Mouse (Mus musculus) forebrain, embryonic 11.5 days (tissue): ENCODE measurements around the gene Mocs1. TPM values are rescaled to one million over a fixed set of nuclear protein-coding genes. Genes with fewer than 3 reads are reported as not detected.

Experiments
- ATAC-seq: fragments of 200-750 bp; cut with Nextera tagmentation; replicated peaks from 2 replicates; pipeline ENCODE4 v1.8.0; 2017; ENCODE audit warnings: moderate TSS enrichment; ENCODE audit not compliant: low FRiP score
- DNase-seq: peaks from one replicate; pipeline ENCODE4 v3.0.0-alpha.2; 2017; ENCODE audit warnings: low spot score
- H3K27ac ChIP-seq: fragments of 300-500 bp; sonication (generic); 2 replicates; pipeline ENCODE4 v1.5.1; 2014; ENCODE audit warnings: low read depth, low read length
- H3K27me3 ChIP-seq: fragments of 300-500 bp; sonication (generic); 2 replicates; pipeline ENCODE4 v1.6.1; 2014; ENCODE audit warnings: mild to moderate bottlenecking, low read length, mixed read lengths; ENCODE audit not compliant: control insufficient read depth, insufficient read depth
- H3K36me3 ChIP-seq: fragments of 300-500 bp; sonication (generic); 2 replicates; pipeline ENCODE4 v1.6.1; 2014; ENCODE audit warnings: mild to moderate bottlenecking, low read length, moderate library complexity, mixed read lengths; ENCODE audit not compliant: control insufficient read depth, insufficient read depth
- H3K4me1 ChIP-seq: fragments of 300-500 bp; sonication (generic); replicated peaks from 2 replicates; pipeline ENCODE4 v1.6.1; 2014; ENCODE audit warnings: low read length, mixed read lengths; ENCODE audit not compliant: control insufficient read depth, insufficient read depth
- H3K4me2 ChIP-seq: fragments of 300-500 bp; sonication (generic); 2 replicates; pipeline ENCODE4 v1.6.1; 2014; ENCODE audit warnings: low read depth, mild to moderate bottlenecking, low read length, moderate library complexity, mixed read lengths; ENCODE audit not compliant: severe bottlenecking
- H3K4me3 ChIP-seq: fragments of 300-500 bp; sonication (generic); 2 replicates; pipeline ENCODE4 v1.5.1; 2014; ENCODE audit warnings: low read depth, low read length
- H3K9ac ChIP-seq: fragments of 300-500 bp; sonication (generic); 2 replicates; pipeline ENCODE4 v1.6.1; 2014; ENCODE audit warnings: low read length
- H3K9me3 ChIP-seq: fragments of 300-500 bp; sonication (generic); 2 replicates; pipeline ENCODE4 v1.6.1; 2016; ENCODE audit warnings: low read length, mixed read lengths; ENCODE audit not compliant: control insufficient read depth
- WGBS: fragments of 180-500 bp; shearing (Covaris S2); extraction: QIAGEN DNeasy Blood & Tissue Kit; methylation state at CpG from one replicate; pipeline ENCODE4 v1.1.7; 2014; 5-methylcytosine and 5-hydroxymethylcytosine counted together
- polyA plus RNA-seq: library from polyadenylated mRNA; unstranded; fragments of >200 nt; fragmentation: Nextera tagmentation; extraction: Ambion mirVana; gene quantifications from 2 replicates; pipeline ENCODE4 v1.2.1, GENCODE M21; 2014

Mocs1 gene
- polyA plus RNA-seq, 1 experiment from 2014 or later: 5.6 TPM

DNA sequence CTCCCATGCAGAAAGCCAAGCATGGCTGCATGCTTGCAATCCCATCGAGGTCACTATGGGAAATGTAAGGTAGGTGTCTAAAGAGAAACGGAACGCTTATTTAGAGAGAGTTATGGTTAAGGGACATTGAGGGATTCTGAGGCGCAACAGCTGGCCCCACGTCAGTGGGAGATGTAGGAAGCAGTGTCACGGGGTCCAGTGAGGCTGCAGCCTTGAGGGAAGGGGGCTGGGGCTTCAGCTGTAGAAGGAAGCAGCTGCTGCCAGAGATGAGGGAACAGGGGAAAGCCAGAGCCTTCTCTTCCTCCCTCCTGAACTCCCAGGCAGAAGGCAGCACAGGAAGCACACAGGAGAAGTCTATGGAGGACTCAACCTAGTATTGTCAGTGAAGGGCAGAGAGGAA is 22.8 kb downstream of the Mocs1 start:
- DNase-seq (no peak), ATAC-seq (no peak)
- no peak overlapping the region for H3K27ac ChIP-seq
- no peaks in the 10 kb centered on the region for H3K4me1 ChIP-seq
- no peak overlapping the region for H3K4me2 ChIP-seq
- H3K9me3 ChIP-seq: no peaks in the 10 kb centered on the region
- no peak overlapping the region for H3K9ac ChIP-seq
- 88% methylated on average over 6 of the region's 6 CpGs for WGBS
- H3K36me3 ChIP-seq: no peaks in the 10 kb centered on the region
- H3K4me3 ChIP-seq: no peak overlapping the region
- H3K27me3 ChIP-seq: no peaks in the 10 kb centered on the region

DNA sequence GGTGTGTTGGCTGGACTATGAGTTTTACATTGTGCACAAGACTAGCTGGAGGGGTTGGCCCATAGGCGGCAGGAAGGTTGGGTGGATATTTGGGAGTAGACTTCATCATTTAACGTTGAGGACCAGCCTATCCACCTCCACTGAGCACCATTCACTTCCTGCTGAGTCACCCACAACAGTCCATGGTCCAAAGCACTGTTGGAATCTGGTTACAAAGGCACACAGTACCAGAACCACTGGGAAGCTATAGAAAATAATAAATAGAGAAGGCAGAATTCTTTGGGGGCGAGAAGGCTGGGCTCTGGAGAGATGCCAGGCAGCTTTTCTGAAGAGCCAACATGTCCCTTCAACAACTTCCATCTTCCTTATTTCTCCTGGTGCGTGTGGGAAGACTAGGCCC is 28.2 kb downstream of the Mocs1 start:
- 79% methylated on average over 4 of the region's 4 CpGs for WGBS
- DNase-seq: no peak
- Histone ChIP-seq H3K27me3 (no peaks in the 10 kb centered on the region), H3K9me3 (no peaks in the 10 kb centered on the region), H3K9ac (no peak overlapping the region), H3K4me3 (no peak overlapping the region), H3K36me3 (no peaks in the 10 kb centered on the region), H3K4me1 (no peaks in the 10 kb centered on the region), H3K4me2 (no peak overlapping the region), H3K27ac (no peak overlapping the region)
- no peak for ATAC-seq

DNA sequence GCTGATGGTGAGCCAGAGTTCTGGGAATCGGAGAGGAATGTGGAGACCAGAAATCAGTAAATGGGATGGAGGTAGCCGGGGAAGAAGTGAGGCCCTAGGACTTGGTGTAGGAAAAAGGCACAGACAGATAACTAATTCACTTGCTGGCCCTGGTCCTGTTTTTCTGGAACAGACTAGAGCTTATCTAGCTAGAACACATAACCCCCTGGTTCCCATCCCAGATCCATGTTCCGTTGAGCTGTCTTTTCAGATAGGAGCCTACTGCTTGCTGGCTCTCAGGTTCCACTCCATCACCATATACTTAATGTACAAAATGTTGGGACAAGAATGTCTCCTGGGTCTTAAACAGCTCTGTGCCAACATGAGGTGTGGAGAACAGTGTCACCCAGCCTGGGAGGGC is 29.7 kb downstream of the Mocs1 start:
- no peak for ATAC-seq
- Histone ChIP-seq H3K4me2 (no peak overlapping the region), H3K4me1 (no peaks in the 10 kb centered on the region), H3K36me3 (no peaks in the 10 kb centered on the region), H3K9me3 (no peaks in the 10 kb centered on the region), H3K9ac (no peak overlapping the region), H3K27me3 (no peaks in the 10 kb centered on the region), H3K27ac (no peak overlapping the region), H3K4me3 (no peak overlapping the region)
- WGBS: 95% methylated on average over 3 of the region's 3 CpGs
- DNase-seq: no peak

GRCm38 (mm10) chr17:49458386-49458785 is 30.2 kb downstream of the Mocs1 start:
- WGBS: 94% methylated on average over 18 of the region's 18 CpGs
- no peaks in the 10 kb centered on the region for H3K27me3 ChIP-seq
- no peak overlapping the region for H3K27ac ChIP-seq
- ATAC-seq (no peak), DNase-seq (no peak)
- no peak overlapping the region for H3K4me2 ChIP-seq
- H3K9ac ChIP-seq: no peak overlapping the region
- no peaks in the 10 kb centered on the region for H3K9me3 ChIP-seq
- no peaks in the 10 kb centered on the region for H3K36me3 ChIP-seq
- H3K4me1 ChIP-seq: no peaks in the 10 kb centered on the region
- no peak overlapping the region for H3K4me3 ChIP-seq

GRCm38 (mm10) chr17:49464884-49465283 is 36.7 kb downstream of the Mocs1 start:
- Histone ChIP-seq H3K27me3 (no peaks in the 10 kb centered on the region), H3K4me2 (no peak overlapping the region)

GRCm38 (mm10) chr17:49468223-49468622 is 40.1 kb downstream of the Mocs1 start:
- Histone ChIP-seq H3K9ac (no peak overlapping the region), H3K4me3 (no peak overlapping the region), H3K36me3 (no peaks in the 10 kb centered on the region), H3K27ac (no peak overlapping the region), H3K4me1 (no peaks in the 10 kb centered on the region), H3K9me3 (no peaks in the 10 kb centered on the region), H3K27me3 (no peaks in the 10 kb centered on the region), H3K4me2 (no peak overlapping the region)
- DNase-seq: peak; percentile 81
- 41% methylated on average over 4 of the region's 4 CpGs for WGBS
- ATAC-seq: no peak; the same call in 1 of the 2 replicates

More at GRCm38 (mm10) chr17:49464884-49465283, 36.7 kb downstream of the Mocs1 start:
- Histone ChIP-seq H3K4me3 (no peak overlapping the region), H3K27ac (no peak overlapping the region), H3K9ac (no peak overlapping the region), H3K36me3 (no peaks in the 10 kb centered on the region), H3K4me1 (no peaks in the 10 kb centered on the region), H3K9me3 (no peaks in the 10 kb centered on the region)
- ATAC-seq (no peak), DNase-seq (no peak)
- 81% methylated on average over 3 of the region's 3 CpGs for WGBS

GRCm38 (mm10) chr17:49472626-49473025 is 44.5 kb downstream of the Mocs1 start:
- DNase-seq (no peak), ATAC-seq (0 out of 2 replicates have a peak, but pooled peaks have one; percentile 39)
- Histone ChIP-seq H3K27me3 (no peaks in the 10 kb centered on the region), H3K4me2 (no peak overlapping the region), H3K36me3 (no peaks in the 10 kb centered on the region), H3K27ac (no peak overlapping the region), H3K4me1 (no peaks in the 10 kb centered on the region), H3K9me3 (no peaks in the 10 kb centered on the region), H3K4me3 (no peak overlapping the region), H3K9ac (no peak overlapping the region)
- 59% methylated on average over 8 of the region's 8 CpGs for WGBS

DNA sequence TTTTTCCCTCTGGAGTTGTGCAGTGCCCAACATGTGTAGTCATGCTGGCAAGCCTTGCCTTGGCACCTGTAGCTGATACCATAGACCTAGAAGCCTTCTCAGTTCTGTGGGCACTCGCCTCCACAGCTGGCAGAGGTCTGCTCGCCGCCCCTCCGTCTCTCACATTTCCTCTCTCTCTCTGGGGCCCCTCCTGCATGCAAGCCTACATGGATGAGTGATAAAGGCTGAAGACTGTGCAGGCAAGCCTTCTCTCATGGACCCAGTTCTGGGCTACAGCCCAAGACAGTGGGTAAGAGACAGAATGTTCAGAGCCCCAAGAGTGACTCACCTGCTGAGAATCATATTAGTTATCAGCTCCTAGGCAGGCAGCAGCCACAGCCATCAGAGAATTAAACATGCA is 45.9 kb downstream of the Mocs1 start:
- Histone ChIP-seq H3K27ac (no peak overlapping the region), H3K36me3 (no peaks in the 10 kb centered on the region), H3K4me2 (no peak overlapping the region), H3K9ac (no peak overlapping the region), H3K4me1 (no peaks in the 10 kb centered on the region), H3K9me3 (no peaks in the 10 kb centered on the region), H3K27me3 (no peaks in the 10 kb centered on the region), H3K4me3 (no peak overlapping the region)
- 98% methylated on average over 4 of the region's 4 CpGs for WGBS
- no peak for DNase-seq
- no peak for ATAC-seq

GRCm38 (mm10) chr17:49475174-49475573 is 47.0 kb downstream of the Mocs1 start:
- no peak overlapping the region for H3K4me2 ChIP-seq
- 80% methylated on average over 1 of the region's 1 CpGs for WGBS
- H3K27ac ChIP-seq: no peak overlapping the region

More at GRCm38 (mm10) chr17:49475174-49475573, 47.0 kb downstream of the Mocs1 start:
- Histone ChIP-seq H3K27me3 (no peaks in the 10 kb centered on the region), H3K4me3 (no peak overlapping the region), H3K9me3 (no peaks in the 10 kb centered on the region), H3K4me1 (no peaks in the 10 kb centered on the region), H3K9ac (no peak overlapping the region), H3K36me3 (no peaks in the 10 kb centered on the region)
- ATAC-seq (no peak), DNase-seq (no peak)
